Mouse (Mus musculus) lung, embryonic 14.5 days (tissue): ENCODE results near the gene Ppp1r12c. TPM values are rescaled to one million over a fixed set of nuclear protein-coding genes. Genes with fewer than 3 reads are reported as not detected.
A peak's percentile ranks its signal among the peaks of the same experiment; 100 is the strongest.

ENCODE experiments used
- ATAC-seq: fragments of 200-750 bp; cut with Nextera tagmentation; 2 replicates; pipeline ENCODE4 v1.8.0; 2017; ENCODE audit warnings: mild to moderate bottlenecking, moderate TSS enrichment, moderate library complexity; ENCODE audit not compliant: insufficient read depth
- DNase-seq: peaks from one replicate; pipeline ENCODE4 v3.0.0-alpha.2; 2015
- H3K27ac ChIP-seq: fragments of 300-500 bp; sonication (generic); 2 replicates; pipeline ENCODE4 v1.5.1; 2014; ENCODE audit warnings: low read depth, mild to moderate bottlenecking, moderate library complexity
- H3K27me3 ChIP-seq: fragments of 300-500 bp; sonication (generic); 2 replicates; pipeline ENCODE4 v1.6.1; 2014; ENCODE audit warnings: low read length, control low read depth; ENCODE audit not compliant: insufficient read depth
- H3K36me3 ChIP-seq: fragments of 300-500 bp; sonication (generic); 2 replicates; pipeline ENCODE4 v1.6.1; 2014; ENCODE audit warnings: control low read depth; ENCODE audit not compliant: insufficient read depth
- H3K4me1 ChIP-seq: fragments of 300-500 bp; sonication (generic); 2 replicates; pipeline ENCODE4 v1.6.1; 2014; ENCODE audit warnings: antibody characterized with exemption, control low read depth; ENCODE audit not compliant: insufficient read depth
- H3K4me2 ChIP-seq: fragments of 300-500 bp; sonication (generic); 2 replicates; pipeline ENCODE4 v1.6.1; 2014; ENCODE audit warnings: mild to moderate bottlenecking
- H3K4me3 ChIP-seq: fragments of 300-500 bp; sonication (generic); 2 replicates; pipeline ENCODE4 v1.5.1; 2014; ENCODE audit warnings: low read depth, low read length
- H3K9ac ChIP-seq: fragments of 300-500 bp; sonication (generic); 2 replicates; pipeline ENCODE4 v1.6.1; 2014
- H3K9me3 ChIP-seq: fragments of 300-500 bp; sonication (generic); 2 replicates; pipeline ENCODE4 v1.6.1; 2016; ENCODE audit warnings: low read depth, low read length, control low read depth
- CTCF ChIP-seq: IDR thresholded peaks from 2 replicates; pipeline ENCODE4 v1.5.1; 2016; ENCODE audit warnings: antibody characterized with exemption, low read depth
- WGBS: fragments of 180-500 bp; shearing (Covaris S2); extraction: QIAGEN DNeasy Blood & Tissue Kit; methylation state at CpG from one replicate; pipeline ENCODE4 v1.1.7; 2014; 5-methylcytosine and 5-hydroxymethylcytosine counted together
- microRNA-seq: library from miRNA; unstranded; fragments of <30 nt; microRNA quantifications from one replicate; pipeline ENCODE4, GENCODE M21; 2016; ENCODE audit warnings: borderline number of aligned reads
- polyA plus RNA-seq: library from polyadenylated mRNA; unstranded; fragments of >200 nt; fragmentation: Nextera tagmentation; extraction: Ambion mirVana; gene quantifications from 2 replicates; pipeline ENCODE4 v1.2.1, GENCODE M21; 2014

Gene Ppp1r12c
- polyA plus RNA-seq, 1 experiment from 2014 or later = 54.3 TPM

- no peaks in the 10 kb centered on the region for H3K9me3 ChIP-seq
- H3K9ac ChIP-seq = no peak overlapping the region
- TF ChIP-seq CTCF = no peak
- ATAC-seq (no peak), DNase-seq (no peak)
- H3K36me3 ChIP-seq = peaks cover 78% of the 10 kb centered on the region
- H3K4me3 ChIP-seq = no peak overlapping the region
- H3K27me3 ChIP-seq = no peaks in the 10 kb centered on the region
- H3K4me1 ChIP-seq = no peaks in the 10 kb centered on the region
- H3K27ac ChIP-seq = no peak overlapping the region
- 87% methylated on average over 8 of the region's 8 CpGs for WGBS
- H3K4me2 ChIP-seq = no peak overlapping the region
Observed at GRCm38 (mm10) chr7:4432026-4432425, 69.5 kb downstream of the Ppp1r12c start.

DNA sequence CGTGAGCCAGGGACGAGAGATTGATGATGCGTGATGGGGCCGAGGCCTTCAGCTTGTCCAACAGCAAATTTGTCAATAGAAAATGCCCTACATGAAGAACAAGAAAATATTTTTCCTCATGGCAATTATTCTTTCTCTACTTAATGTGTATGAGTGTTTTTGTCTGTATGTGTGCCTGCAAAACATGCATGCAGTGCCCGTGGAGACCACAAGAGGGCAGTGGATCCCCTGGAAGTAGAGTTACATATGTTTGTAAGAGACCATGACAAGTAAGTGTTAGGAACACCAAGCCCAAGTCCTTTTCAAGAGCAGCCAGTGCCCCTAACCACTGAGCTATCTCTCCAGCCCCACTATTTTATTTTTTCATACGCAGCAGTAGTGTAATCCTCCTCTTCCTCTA lies 69.9 kb downstream of the Ppp1r12c start:
- Histone ChIP-seq H3K27me3 (no peaks in the 10 kb centered on the region), H3K9ac (no peak overlapping the region), H3K4me3 (no peak overlapping the region), H3K27ac (no peak overlapping the region), H3K4me1 (no peaks in the 10 kb centered on the region), H3K36me3 (peaks cover 78% of the 10 kb centered on the region), H3K4me2 (no peak overlapping the region), H3K9me3 (no peaks in the 10 kb centered on the region)
- peak; percentile 92 for TF ChIP-seq CTCF
- no peak for ATAC-seq
- peak; percentile 90 for DNase-seq
- whole genome bisulfite sequencing = 70% methylated on average over 6 of the region's 6 CpGs

Small RNAs within 50 kb of the gene (microRNA-seq; reads per million reads assigned to microRNA genes)
- gene Gm24605 = not detected

Other genes with a start within 250 kb of the Ppp1r12c start
- gene Ncr1, start 164.0 kb downstream of the Ppp1r12c start, polyA plus RNA-seq = not detected in 2 replicates
- gene Gp6, start 103.9 kb downstream of the Ppp1r12c start, polyA plus RNA-seq = 0.39 and 0.97 TPM in 2 replicates
- 25.9 and 27.3 TPM in 2 replicates for gene Rdh13, start 56.0 kb downstream of the Ppp1r12c start, polyA plus RNA-seq
- gene Eps8l1, start 41.0 kb downstream of the Ppp1r12c start, polyA plus RNA-seq = 9.5 and 13.6 TPM in 2 replicates
- gene Tnnt1, start 14.7 kb upstream of the Ppp1r12c start, polyA plus RNA-seq = 6.3 and 15.4 TPM in 2 replicates
- 5.3 and 47.0 TPM in 2 replicates for gene Tnni3, start 22.5 kb upstream of the Ppp1r12c start, polyA plus RNA-seq
- 0.87 and 1.2 TPM in 2 replicates for gene Dnaaf3, start 30.8 kb upstream of the Ppp1r12c start, polyA plus RNA-seq
- 3.9 and 4.9 TPM in 2 replicates for gene Syt5, start 45.9 kb upstream of the Ppp1r12c start, polyA plus RNA-seq
- not detected in 2 replicates for gene Ptprh, start 102.4 kb upstream of the Ppp1r12c start, polyA plus RNA-seq
- 1.0 and 1.3 TPM in 2 replicates for gene Tmem86b, start 129.7 kb upstream of the Ppp1r12c start, polyA plus RNA-seq
- gene Ppp6r1, start 157.3 kb upstream of the Ppp1r12c start, polyA plus RNA-seq = 7.6 and 7.8 TPM in 2 replicates
- gene Hspbp1, start 183.4 kb upstream of the Ppp1r12c start, polyA plus RNA-seq = 94.0 and 98.5 TPM in 2 replicates
- gene Brsk1, start 188.9 kb upstream of the Ppp1r12c start, polyA plus RNA-seq = 1.4 and 1.6 TPM in 2 replicates
- gene Tmem150b, start 223.6 kb upstream of the Ppp1r12c start, polyA plus RNA-seq = not detected in 2 replicates
- gene Kmt5c, start 238.4 kb upstream of the Ppp1r12c start, polyA plus RNA-seq = 51.3 and 53.1 TPM in 2 replicates